Mouse (Mus musculus) adrenal gland, adult 8-10 months (tissue): ENCODE data around the gene Ash1l. TPM values are rescaled to one million over a fixed set of nuclear protein-coding genes. Genes with fewer than 3 reads are reported as not detected.
A peak's percentile ranks its signal among the peaks of the same experiment; 100 is the strongest.

ENCODE experiments used
- DNase-seq: peaks from one replicate; pipeline ENCODE4 v3.0.0; 2022
- total RNA-seq, 4 experiments: library from RNA; stranded (reverse); gene quantifications; 2 replicates each; pipeline ENCODE4 v1.2.4; 2022

Gene Ash1l
- 10 to 100 TPM; 44.9 to 78.1 (median 58.6) TPM for total RNA-seq

DNA sequence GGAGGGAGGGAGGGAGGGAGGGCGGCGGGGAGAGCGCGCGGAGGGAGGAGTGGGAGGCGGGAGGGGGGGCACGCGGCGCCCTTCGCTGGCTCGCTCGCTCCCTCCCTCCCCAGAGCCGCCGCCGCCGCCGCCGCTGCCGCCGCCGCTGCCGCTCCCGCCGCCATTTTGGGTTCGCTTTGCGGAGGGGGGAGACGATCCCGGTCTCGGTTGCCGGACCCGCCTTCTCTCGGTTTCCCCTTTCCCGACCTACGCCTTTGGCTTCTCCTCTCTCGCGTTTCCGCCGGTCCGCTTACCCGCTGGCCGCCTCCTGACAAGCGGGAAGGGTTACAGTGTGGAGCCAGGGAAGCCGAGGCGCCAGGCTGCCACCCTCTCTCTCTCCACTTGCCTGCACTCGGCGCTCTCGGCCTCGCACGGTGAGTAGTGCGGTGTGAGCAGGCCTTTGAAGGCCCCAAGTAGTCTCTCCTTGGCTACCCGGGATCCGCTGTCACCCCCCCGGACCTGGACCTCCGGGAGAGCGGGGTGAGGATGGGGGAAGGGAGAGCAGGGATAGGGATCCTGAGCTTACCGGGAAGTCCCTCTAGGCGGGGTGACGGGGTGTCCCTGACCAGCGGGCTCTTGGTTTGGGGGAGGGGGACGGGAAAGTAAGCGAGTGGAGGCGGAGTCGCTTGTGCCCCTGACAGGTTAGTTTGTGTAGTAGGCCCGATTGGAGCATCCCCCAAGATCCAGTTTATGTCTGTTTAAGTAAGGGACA, at the start of gene Ash1l, which contains the start of gene Dap3:
TSS of gene Ash1l (plus strand) at position 47 of the 751 bp plus-strand sequence.
TSS of gene Dap3 (minus strand) at position 606 of the 751 bp plus-strand sequence.
- peak; percentile 75 for DNase-seq

DNA sequence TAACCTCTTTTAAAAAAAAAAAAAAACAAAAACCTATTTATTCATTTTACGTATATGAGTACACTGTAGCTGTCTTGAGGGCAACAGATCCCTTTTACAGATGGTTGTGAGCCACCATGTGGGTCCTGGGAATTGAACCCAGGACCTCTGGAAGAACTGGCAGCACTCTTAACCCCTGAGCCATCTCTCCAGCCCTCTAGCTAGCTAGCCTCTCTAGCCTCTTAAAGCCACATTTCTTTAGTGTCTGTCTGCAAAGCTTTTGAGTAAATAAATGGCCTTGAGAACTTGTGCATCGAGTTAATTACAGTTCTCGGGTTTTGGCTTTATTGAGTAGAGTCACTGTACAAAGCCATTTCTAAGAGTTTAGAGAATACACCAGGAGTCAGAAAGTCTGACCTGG, 45.6 kb upstream of the Ash1l start:
- DNase-seq: no peak

DNA sequence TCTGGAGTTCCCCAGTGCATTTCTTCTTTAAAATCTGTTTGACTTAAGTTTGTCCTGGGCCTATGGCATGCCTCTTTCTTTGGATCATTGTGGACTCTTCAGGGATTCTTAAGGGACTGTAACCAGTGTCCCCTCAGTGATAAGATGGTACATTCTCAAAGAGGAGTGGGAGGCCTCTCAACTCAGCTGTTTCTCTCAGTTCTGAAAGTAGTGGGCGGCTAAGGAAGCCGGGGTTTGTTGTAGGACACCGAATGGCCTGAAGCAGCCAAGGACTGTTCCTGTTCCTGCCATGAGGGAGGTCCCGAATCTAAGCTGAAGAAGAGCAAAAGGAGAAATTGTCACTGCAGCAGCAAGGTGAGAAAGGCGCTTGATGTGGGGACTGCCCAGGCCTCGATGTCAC, 45.2 kb upstream of the Ash1l start:
- DNase-seq: no peak

DNA sequence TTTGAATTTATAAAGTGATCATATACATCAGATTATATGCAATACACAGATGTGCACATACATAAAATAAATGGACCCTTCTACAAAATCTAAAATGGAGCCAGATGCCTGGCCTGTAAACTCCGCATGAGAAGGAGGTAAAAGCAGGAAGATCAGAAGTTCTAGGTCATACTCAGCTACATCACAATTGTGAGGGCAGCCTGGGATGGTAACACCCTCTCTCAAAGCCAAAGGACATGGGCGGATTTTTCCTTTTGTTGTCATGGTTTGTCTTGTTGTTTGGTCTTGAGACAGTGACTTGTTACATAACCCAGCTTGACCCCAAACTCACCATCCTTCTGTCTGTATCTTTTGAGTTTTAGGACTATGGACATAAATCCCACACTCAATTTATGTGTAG, 44.7 kb upstream of the Ash1l start:
- DNase-seq: no peak

DNA sequence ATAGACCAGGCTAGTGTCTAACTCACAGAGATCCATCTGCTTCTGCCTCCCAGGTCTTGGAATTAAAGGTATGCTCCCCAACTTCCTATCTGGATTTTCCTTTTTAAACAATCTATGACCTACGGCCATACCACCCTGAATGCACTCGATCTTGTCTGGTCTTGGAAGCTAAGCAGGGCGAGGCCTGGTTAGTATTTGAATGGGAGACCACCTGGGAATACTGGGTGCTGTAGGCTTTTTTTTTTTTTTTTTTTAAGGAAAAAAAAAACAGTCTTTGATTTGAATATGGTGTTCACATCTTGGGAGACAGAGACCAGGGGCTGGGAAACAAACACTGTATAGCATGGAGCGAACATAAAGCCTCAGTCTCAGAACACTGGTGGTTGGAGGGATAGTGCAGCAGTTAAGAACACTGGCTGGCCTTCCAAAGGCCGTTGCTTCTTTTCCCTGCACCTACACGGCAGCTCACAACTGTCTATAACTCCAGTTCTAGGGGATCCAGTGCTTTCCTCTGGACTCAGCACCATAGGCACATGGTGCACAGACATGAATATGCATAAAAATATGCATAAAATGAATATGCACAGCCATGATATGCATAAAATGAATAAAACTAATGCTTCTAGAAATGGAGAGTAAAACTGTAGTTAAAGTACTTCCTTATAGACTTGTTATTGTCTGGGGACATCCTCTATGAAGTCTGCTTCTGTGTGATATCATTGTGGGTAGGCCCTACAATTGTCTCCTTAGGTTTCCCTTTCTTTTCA, 43.8 kb upstream of the Ash1l start:
- DNase-seq: no peak

DNA sequence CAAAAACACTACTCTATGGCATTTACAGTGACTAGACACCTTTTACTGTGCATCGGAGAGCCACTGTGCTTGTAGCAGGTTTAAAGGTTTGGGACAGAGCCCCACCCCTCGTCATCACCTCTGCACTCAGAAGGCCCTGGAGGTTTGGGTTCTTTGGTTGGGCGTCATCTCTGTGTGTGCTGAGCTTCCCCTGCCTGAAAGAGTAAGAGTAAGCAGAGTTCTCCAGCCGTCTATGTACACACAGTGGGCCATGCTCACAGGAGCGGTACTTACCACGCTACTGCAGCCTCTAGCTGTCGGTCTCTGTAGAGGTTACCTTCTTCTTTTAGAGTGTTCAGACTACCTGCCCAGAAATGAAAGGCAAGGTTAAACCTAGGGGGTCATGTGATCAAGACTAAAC, 37.8 kb upstream of the Ash1l start:
- no peak for DNase-seq

DNA sequence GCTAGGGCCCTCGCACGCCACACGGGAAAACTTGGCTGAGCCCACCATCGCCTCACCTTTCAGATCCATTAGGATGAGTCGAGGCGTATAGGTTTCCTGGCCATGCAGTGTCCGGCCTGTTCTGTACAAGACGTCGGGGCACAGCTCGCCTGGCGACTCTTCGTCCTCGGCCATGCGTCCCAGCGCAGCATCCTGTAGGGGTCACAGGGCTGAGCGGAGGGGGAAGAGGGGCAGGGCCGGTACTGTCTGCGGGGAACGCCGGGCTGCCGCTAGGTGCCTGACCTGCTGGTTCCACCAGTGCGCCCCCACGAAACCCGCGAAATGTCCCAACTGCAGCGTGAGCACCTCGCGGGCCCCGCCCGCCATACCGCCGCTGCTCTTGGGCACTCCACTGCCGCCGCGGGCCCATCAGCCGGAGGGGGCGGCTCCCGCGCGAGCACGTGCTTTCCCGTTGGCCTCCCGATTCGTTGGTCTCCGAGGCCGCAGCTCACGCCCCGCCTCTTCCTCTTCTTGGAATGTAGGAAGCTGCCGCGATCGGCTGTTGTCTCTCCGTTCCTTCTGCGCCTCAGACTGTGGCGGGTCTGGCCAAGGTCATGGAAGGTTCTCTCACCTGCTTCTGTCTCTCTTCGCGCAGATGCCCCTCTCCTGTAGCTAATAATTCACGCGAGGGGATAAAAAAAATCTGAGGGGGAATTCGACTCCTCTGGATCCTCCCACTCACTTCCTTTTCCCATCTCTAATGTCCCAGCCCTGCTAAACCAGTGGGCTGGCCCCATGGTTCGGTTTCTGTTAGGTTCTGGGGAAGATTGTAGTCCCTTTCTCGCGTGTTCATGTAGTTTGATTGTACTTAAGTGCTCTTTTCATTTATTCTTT, 36.7 kb upstream of the Ash1l start, which contains the start of gene Msto1:
TSS of gene Msto1 (minus strand) at position 489 of the 873 bp plus-strand sequence.
- DNase-seq: peak; percentile 92

DNA sequence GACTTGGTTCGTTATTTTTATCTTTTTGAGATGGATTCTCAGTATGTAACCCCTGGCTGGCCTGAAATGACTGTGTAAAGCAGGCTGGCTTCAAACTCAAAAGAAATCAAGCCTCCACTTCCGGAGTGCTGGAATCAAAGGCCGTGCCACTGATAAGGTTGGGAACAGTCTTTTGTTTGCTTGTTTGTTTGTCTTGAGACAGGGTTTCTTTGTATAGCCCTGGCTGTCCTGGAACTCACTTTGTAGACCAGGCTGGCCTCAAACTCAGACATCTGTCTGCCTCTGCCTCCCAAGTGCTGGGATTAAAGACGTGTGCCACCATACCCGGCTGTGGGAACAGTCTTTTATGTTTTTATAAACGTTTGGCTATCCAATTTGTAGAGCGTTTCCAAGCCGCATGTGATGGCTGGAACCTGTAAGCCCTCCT, 36.0 kb upstream of the Ash1l start:
- DNase-seq: no peak

DNA sequence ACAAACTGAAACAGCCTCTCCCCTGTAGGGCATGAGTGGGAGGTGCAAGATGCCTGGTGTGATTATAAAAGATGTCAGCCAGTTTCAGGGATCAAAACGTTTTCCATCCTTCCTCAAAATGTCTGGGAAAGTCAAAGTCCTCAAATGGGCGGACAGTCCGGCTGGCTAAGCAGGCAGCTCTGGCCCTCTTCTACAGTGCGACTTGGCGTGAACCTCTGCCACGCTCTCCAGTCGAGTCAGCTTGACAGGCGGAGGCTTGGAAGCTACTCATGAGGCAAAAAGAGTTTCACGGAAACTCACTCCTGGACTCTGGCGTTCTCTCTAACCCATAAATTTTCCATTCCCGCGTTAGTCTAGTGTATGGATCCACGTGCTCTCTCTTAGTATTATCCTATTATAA, 31.4 kb upstream of the Ash1l start:
- no peak for DNase-seq

DNA sequence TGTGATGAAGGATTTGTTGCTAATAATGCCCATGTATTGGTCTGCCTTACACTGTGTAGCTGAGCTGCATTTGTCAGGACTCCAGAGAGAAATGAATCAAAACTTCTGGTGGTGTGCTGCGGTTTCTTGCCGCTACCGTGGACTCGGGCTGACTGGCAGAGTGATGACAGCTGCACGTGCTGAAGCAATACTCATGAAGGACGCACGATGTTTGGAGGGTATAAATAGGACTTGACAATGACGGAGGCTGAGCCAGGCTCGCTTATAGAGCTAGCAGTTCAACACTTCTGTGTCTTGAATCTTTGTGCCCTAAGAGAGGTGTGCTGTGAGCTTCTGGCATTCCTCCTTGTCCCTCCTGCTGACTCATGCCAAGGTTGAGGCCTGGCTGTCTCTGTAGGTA, 29.0 kb upstream of the Ash1l start:
- DNase-seq: no peak

DNA sequence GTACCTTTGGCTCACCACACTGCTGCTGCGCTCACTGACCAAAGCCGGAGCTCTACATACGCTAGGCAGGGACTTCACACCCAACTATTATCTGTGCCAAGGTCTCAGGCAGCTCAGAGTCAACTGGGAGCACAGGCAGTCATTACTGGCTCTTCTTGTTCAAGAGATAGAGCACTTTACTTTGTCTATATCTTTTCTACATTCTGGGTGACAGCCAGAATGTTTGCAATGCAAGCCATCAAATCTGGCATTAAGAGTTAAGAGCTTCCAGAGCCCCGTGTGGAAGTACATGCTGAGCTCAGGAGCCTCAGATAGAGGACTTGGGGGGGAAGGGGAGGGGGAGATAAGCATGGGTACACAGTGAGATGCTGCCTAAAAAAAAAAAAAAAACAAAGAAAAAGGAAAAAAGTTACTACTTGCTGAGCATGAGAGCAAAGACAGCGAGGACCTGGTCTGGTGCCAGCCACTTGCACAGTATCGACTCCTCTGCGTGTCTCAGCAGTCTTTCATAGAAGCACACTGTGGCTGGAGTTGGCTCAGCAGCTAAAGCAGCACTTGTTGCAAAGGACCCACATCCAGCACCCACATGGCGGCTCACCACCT, 26.3 kb upstream of the Ash1l start:
- peak; percentile 45 for DNase-seq

DNA sequence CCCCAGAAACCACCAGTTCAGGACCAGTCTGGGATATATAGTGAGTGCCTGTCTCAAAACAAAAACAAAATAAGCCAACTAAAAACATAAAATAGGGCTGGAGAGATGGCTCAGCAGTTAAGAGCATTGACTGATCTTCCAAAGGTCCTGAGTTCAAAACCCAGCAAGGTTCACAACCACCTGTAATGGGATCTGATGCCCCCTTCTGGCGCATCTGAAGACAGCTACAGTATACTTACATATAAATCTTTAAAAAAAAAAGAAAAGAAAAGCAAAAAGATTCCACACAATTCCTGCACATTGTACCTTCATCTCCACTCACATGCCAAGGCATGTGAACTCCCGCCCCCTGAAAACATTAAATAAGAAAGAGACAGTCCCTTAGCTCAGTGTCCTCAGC, 24.8 kb upstream of the Ash1l start:
- DNase-seq: no peak

DNA sequence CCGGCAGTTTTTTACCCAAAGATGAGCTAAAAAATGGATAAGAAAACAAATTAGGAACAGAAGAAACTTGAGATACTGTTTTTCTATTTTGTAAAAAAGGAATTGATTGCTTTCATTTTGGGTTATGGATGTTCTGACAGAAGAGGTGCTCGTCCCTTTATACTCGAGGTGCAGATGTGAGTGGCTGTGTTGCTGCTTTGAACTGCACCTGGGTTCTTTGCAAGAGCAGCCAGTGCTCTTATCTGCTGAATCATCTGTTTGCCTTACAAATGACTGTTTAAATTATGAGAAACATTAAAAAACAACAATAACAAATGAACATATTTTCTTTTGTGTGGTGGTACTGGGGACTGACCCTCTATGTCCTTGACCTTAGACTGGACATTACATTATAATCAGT, 20.9 kb upstream of the Ash1l start:
- no peak for DNase-seq

DNA sequence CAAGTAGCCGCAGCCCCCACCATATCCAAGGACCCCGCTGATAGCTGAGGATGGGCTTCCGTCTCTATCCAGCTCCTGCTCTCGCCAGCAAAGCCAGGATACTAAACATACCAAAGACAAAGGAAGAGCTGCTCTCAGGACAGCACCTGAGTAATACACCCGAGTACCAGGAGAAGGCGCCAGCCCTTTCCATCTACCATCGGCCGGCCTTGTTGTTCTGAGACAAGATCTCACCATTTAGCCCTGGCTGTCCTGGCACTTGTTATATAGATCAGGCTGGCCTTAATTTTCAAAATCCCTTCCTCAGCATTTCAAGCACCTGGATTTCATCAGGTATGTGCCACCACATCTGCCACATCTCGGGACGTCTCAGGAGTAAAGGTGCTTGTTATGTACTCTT, 11.4 kb upstream of the Ash1l start:
- no peak for DNase-seq

DNA sequence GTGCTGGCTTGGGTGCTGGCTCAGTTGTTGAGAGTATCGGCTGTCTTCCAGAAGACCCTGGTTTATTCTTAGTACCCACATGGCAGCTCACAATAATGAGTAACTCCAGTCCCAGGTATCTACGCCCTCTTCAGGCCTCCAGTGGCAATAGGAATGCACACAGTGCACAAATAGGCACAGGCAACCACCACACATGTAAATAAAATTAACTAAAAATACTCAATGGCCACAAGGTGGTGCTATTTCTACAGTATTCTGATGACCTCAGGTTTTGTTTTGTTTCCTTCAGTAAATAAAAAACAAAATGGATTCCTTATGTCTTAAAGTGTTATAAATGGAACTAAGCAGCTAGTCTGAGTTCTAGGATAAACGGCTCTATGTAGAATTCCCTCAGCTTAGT, 10.7 kb upstream of the Ash1l start:
- DNase-seq: no peak

DNA sequence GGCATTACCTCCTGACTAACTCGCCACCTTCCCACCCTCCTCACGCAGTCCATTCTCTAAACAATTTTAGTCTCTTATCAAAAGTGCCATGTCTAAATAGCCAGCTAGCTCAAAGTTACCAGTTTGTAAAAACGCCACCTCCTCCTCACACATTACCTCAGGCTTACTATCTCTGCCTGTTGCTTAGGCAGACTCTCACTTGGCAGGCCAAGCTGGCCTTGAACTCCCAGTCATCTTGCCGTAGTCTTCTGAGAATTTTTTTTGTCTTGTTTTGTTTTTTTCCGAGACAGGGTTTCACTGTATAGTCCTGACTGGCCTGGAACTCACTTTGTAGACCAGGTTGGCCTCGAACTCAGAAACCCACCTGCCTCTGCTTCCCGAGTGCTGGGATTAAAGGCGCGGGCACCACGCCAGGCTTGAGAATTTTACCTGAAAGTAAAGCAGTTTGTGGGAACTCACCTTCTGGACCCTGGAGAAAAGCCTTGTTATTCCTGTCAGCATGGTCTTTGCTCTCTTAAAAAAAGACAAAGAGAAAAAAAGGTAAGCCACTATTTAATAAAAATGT, 8.0 kb upstream of the Ash1l start:
- DNase-seq: peak; percentile 39

DNA sequence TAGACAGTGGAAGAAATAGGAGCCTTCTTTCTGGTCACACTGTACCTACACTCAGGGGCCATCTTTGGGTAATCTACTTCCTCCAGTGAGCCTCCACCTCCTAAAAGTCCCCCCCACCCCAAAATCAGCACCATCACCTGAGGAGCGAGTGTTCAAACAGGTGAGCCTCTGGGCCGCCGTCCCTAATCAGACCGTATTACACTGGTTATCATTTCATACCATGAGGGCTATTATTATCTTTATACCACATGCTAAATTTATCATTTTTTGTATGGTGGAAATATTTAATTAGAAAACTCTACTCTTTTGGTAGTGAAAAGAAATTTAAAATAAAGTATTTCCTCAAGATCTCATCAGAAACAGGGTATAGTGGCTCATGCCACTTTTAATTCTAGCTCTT, 6.3 kb upstream of the Ash1l start:
- DNase-seq: no peak

DNA sequence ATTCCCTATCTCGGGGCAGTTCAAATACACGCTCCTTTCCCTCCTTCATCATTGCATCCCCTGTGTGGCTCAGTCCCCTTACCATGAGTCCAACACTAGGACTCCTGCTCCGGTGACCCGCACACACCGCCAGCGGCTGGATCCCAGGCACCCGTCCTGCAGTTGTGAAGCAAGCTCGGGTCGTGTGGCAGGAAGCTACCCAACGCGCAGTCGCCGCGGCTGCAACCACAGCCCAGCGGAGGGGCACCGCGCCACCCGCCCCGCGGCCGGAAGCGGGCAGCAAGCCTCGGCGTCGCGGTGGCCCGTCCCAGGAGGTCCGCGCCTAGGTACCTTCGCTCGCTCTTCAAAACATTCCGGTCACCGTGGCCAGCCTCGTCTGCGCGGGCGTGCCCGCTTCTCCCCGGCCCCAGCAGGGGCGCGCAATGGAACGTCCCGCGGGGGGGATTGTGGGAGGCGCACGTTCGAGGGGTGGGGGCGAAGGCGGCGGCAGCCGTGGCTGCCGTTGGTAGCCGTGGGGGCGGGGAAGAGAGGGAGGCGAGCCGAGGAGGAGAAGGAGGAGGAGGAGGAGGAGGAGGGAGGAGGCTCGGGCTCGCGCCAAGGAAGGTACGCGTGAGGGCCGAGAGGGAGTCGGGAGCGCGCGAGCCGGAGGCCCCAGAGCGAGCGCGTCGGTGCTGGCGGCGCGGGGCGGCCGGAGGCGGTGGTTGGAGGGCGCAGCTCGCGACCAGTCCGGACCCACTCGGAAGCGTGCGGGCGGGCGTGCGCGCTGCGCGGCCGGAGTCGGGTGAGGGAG, 441 bp upstream of the Ash1l start:
- peak; percentile 88 for DNase-seq

DNA sequence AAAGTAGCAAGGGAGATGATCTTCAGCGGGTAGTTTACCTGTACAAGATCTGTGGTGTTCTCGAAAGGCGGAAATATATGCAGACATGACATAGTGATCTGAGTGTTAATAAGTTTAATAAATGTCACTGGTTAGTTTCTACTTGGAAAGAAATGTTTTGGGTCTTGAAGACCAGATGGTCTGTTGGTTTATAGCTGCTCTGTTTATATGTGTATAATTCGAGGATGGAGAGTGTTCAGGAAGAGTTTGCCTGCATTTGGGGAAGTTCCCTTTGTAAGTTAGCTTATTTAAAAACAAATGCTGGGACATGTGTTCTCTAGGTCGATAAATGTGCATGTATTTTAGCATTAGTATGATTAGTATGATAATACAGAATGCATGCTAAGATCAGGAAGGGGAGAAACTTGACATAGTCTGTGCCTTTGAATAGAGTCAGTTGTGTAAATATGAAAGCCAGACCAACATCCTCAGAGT, 942 bp downstream of the Ash1l start:
- DNase-seq: no peak

DNA sequence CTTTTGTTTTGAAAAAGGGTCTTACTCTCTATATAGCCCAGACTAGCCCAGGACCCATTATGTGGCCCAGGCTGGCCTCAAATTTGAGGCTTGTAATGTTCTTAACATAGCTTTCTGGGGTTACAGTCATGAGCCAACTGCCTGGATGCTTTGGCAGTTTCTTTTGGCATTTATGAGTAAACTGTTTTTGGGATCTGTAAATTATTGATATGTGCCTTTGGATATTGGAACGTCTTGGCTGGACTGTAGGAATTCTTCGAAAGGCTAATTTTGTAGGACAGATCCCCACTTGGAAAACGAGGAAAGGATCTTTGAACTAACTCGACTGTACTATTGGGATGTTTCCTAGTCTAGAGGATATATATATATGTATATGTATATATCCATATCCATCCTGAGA, 2.8 kb downstream of the Ash1l start:
- no peak for DNase-seq

DNA sequence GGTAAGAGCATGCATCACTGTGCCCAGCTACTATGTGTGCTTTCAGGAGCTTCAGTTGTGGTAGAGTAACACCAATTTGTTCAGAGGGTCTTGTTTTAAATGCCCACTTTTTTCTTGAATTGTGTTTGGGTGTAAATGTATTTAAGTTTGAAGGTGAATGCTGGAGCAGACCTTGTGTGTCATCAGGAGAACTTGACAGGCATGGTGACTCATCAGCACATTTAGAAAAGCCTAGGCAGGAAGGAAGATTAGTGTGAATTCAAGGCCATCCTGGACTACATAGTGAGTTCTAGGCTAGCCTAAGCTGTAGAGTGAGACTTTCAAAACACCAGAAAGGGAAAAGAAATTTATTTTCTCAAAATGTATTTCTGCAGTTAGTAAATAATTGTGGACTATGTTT, 3.3 kb downstream of the Ash1l start:
- no peak for DNase-seq
